Mouse (Mus musculus) bone marrow macrophage, adult 2 months (primary cell): Measurements from ENCODE around the gene Hagh.

Source experiments
- CTCF ChIP-seq: IDR thresholded peaks from 2 replicates; pipeline ENCODE4 v1.5.1; 2012; ENCODE audit warnings: low read depth, mild to moderate bottlenecking, low read length, moderate library complexity
- POLR2A ChIP-seq: IDR thresholded peaks from 2 replicates; pipeline ENCODE4 v1.6.1; 2012; ENCODE audit warnings: mild to moderate bottlenecking, low read depth, low read length, borderline replicate concordance

- TF ChIP-seq CTCF (no peak), POLR2A (no peak)
Observed at GRCm38 (mm10) chr17:24893276-24893675, 53.3 kb downstream of the Hagh start.
